Mouse (Mus musculus): ENCODE data around the gene Spred1.

Gene Spred1

DNA sequence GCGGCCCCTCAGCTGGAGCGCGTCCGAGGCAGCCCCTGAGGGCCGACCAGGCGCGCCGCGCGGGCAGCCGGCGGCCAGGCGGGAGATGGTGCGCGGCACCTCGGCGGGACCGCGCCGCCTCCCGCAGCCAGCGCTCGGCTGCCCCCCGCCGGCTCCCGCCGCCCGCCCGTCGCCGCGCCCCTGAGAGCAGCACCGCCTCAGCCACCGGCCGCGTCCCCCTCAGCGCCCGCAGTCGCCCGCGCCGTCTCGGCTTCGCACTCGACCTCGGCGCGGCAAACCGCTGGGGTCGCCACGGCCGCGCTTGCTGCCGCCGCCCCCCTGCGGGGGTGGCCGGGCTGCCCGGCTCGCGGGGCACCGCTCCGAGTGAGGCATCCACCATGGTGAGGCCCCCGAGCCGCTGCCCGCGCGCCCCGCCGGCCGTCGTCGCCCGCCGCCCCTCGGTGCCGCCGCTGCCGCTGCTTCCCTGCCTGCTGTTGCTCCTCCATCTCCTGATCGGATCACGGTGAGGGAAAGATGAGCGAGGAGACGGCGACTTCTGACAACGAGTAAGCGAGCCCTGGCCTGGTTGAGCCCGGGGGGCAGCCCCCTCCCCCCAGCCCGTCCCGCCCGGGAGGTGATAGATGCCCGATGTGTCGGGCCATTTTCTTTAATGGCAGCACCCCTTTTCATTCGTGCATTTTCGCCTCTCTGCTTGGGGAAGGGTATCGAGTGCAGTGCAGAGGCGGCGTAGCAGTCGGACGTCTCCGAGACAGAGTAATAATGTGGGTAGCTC, at the start of gene Spred1:
Spred1 (plus strand) TSS at position 163 of the 772 bp plus-strand sequence.
- ATAC-seq (ENCODE audit: insufficient number of reproducible peaks, low FRiP score, low TSS enrichment), result peak; percentile 11; the same call in 1 of the 2 replicates

GRCm38 (mm10) chr2:117071596-117071995, 49.6 kb upstream of the Spred1 start:
- ATAC-seq (ENCODE audit: insufficient number of reproducible peaks, low FRiP score, low TSS enrichment), result no peak

GRCm38 (mm10) chr2:117078711-117079110, 42.5 kb upstream of the Spred1 start:
- ATAC-seq (ENCODE audit: insufficient number of reproducible peaks, low FRiP score, low TSS enrichment), result no peak

- no peak for ATAC-seq (ENCODE audit: insufficient number of reproducible peaks, low FRiP score, low TSS enrichment)
Measured at GRCm38 (mm10) chr2:117079621-117080020, 41.6 kb upstream of the Spred1 start.

GRCm38 (mm10) chr2:117086002-117086765, 35.0 kb upstream of the Spred1 start:
- ATAC-seq (ENCODE audit: insufficient number of reproducible peaks, low FRiP score, low TSS enrichment), result no peak

DNA sequence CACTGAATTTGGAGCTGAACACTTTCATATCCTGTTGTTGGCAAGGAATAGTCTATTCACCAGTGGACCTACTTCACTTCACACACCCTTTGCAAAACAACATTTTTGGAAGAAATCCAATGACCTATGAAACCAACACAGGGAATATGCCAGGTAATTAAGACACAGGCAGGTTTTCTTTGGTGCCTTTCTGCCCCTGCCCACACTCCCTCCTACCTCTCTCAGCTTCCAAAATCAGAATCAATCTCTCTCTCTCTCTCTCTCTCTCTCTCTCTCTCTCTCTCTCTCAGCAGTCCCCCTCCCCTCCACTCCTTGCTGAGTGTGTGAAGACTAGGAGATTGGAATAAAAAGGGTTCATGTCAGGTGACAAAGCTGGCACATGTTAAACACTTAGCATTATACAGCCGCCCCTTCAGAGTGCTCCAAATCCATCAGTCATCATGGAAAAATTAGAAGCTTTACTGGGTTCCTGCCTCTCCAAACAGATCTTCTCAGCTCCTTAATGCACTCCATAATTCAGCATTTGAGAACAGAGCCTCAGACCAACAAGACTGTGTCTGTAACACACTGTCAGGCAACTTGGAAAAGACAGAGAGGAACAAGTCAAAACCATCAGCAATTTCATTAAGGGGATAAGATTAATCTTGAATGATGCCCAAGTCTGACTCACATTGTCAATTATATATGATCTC, 34.3 kb upstream of the Spred1 start:
- ATAC-seq (ENCODE audit: insufficient number of reproducible peaks, low FRiP score, low TSS enrichment), result no peak

GRCm38 (mm10) chr2:117087458-117087820, 33.7 kb upstream of the Spred1 start:
- no peak for ATAC-seq (ENCODE audit: insufficient number of reproducible peaks, low FRiP score, low TSS enrichment)

- no peak for ATAC-seq (ENCODE audit: insufficient number of reproducible peaks, low FRiP score, low TSS enrichment)
Measured at GRCm38 (mm10) chr2:117089482-117089881, 31.7 kb upstream of the Spred1 start.

DNA sequence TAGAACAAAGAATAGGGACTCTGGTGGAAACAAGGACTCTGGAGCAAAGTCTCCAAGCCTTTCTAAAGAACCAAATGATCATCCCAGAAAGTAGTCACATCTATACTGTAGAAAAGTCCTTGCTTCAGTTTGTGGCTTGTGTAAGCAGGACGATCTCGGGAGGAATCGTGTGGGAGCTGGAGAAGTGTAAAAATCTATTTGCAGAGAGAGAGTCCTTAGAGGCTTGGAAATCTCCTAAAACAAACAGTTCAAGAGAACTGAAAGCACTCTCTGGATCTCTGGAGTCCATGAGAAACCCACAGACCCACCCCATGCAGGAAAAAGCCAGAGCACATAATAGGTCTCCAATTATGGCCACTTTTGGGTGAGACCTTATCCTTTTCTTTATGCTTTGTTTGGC, 31.1 kb upstream of the Spred1 start:
- no peak for ATAC-seq (ENCODE audit: insufficient number of reproducible peaks, low FRiP score, low TSS enrichment)

DNA sequence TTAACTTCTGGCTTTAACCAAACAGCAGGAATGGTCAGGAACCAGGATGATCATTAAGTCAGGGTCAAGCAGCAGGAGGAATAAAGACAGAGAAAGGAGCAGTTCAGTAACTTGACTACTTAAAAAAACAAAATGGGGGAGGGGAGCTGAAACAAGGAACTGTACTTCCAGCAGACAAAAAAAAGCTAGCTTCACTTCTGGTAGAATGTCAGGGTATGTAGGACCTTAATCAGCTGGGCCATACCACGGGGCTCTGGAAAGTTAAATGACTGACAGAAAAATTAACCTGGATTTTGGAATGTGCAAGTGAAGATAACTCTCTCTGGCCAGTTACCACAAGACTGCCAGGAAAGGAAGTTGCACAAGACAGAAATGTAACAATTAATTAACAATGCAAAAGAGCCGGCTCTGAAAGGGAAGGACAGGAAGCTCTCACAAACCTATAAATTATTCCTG, 28.2 kb upstream of the Spred1 start:
- ATAC-seq (ENCODE audit: insufficient number of reproducible peaks, low FRiP score, low TSS enrichment), result no peak

GRCm38 (mm10) chr2:117095491-117095890, 25.7 kb upstream of the Spred1 start:
- ATAC-seq (ENCODE audit: insufficient number of reproducible peaks, low FRiP score, low TSS enrichment), result no peak

DNA sequence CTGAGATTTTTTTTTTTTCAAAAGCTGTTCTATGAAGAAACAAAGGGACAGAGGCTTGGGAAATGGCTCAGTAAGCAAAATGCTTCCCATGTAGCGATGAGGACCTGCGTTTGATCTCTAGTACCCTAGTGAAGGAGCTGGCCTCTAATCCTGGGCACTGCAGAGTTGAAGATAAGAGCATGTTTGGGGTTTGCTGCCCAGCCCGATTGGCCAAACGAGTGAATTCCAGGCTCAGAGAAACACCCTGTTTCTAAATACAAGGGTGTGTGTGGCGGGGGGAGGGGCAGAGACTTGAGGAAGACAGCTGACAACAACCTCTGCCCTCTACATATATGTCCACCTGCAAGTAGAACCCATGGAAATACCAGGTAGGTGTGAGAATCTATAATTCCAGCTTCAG, 23.9 kb upstream of the Spred1 start:
- no peak for ATAC-seq (ENCODE audit: insufficient number of reproducible peaks, low FRiP score, low TSS enrichment)

DNA sequence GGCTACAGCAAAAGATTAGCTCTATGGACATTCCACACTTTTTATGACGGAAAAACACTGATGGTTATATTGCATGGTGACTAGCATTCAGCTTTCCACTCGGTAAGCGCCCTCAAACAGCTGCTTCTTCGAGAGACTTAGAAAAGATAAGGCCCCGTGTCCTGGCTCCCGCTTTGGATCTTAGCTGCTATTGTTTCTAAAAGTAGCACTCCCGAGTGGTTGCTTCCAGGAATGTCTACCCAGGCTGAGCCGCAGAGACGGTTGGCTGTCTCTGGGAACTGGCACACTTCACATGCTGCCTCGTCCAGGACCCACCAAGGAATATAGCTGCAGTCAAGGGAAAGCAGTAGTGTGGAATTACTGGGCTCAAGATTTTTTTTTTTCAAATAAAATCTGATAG, 21.9 kb upstream of the Spred1 start:
- ATAC-seq (ENCODE audit: insufficient number of reproducible peaks, low FRiP score, low TSS enrichment), result no peak

DNA sequence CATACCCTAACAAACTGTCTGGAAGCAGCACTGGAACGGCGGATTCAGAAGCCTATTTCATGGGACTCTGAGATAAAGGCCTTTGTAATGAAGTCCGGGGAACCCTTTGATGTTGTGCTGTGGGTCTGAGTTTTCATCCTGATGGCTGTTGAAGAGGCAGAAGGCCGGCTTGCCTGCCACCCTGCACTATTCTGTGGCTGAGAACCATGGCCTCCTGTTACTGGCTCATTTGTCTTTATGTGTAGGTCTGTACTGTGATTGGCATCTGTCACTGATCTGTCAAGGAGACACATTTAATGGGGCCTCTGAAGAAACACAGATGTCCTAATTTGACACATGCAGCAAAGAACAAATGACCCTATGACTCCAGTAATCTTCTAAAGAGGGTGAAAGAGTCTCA, 17.7 kb upstream of the Spred1 start:
- ATAC-seq (ENCODE audit: insufficient number of reproducible peaks, low FRiP score, low TSS enrichment), result no peak

- no peak for ATAC-seq (ENCODE audit: insufficient number of reproducible peaks, low FRiP score, low TSS enrichment)
Measured at GRCm38 (mm10) chr2:117105407-117105806, 15.8 kb upstream of the Spred1 start.

GRCm38 (mm10) chr2:117108059-117108458, 13.1 kb upstream of the Spred1 start:
- no peak for ATAC-seq (ENCODE audit: insufficient number of reproducible peaks, low FRiP score, low TSS enrichment)

DNA sequence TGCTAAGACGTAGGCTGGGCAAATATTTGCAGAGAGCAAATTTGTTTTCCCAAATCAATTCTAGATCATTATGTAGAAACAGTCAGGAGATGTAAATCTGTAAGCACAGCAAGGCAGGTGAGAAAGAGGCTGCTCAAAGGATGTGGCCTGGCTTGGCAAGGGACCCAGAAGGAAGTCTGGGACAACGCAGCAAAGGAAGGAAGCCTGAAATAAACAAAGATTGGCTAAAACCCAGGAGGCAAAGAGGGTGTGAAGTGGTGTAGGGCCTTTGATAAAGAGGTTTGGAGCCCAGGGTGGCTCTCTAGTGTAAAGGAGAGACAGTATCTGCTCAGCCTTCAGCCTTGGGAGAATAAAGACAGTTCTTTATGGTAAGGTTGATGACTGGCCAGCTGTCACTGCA, 11.9 kb upstream of the Spred1 start:
- no peak for ATAC-seq (ENCODE audit: insufficient number of reproducible peaks, low FRiP score, low TSS enrichment)

DNA sequence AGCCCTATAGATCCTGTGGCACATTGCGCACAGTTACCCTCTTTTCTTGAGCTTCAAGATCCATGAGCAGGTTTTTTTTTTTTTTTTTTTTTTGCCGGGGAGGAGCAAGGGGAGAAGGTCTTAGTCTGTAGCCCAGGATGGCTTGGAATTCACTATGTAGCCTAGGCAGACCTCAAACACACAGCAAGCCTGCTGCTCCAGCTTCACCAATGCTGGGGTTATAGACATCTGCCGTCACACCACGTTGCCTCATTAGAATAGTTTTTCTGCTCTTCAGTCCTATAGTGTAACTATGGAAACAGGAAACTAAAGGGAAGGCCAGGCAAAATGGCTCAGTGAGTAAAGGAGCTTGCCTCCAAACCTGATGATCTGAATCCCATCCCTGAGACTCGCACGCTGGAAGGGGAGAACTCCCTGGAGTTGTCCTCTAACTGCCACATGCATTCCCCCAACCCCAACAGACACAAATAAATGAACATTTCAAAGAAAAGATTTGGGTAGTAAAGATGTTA, 10.8 kb upstream of the Spred1 start:
- no peak for ATAC-seq (ENCODE audit: insufficient number of reproducible peaks, low FRiP score, low TSS enrichment)

- ATAC-seq (ENCODE audit: insufficient number of reproducible peaks, low FRiP score, low TSS enrichment), result no peak
Measured at GRCm38 (mm10) chr2:117113262-117113661, 7.9 kb upstream of the Spred1 start.

- no peak for ATAC-seq (ENCODE audit: insufficient number of reproducible peaks, low FRiP score, low TSS enrichment)
Measured at GRCm38 (mm10) chr2:117113762-117114161, 7.4 kb upstream of the Spred1 start.

DNA sequence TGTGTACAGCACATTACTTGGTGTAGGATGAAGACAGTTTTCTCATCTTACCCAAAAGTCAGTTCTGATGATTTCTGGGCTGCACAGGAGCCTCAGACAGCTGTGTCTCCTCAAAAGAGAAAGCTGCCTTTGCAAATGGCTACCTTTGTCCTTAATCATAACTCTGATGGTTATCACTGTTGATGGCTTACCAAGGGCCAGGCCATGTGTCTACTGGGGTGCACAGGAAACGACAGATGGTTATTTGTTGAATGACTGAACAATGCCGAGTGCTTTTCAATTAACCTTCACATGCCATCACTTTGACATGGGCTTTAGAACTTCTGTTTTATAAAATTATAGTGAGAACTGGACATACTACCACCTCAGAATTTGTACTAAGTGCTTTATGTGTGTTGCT, 2.7 kb upstream of the Spred1 start:
- ATAC-seq (ENCODE audit: insufficient number of reproducible peaks, low FRiP score, low TSS enrichment), result no peak
